Comparison of ENCODE assay signal across 10 mouse cellular contexts in genomic region chr5:135914156-135914555, GRCm38 (mm10). TPM values are rescaled to one million over a fixed set of nuclear protein-coding genes. Genes with fewer than 3 reads are reported as not detected.
A peak's percentile ranks its signal among the peaks of the same experiment; 100 is the strongest.
DNase-seq lines count a peak whose midpoint lies in the region; ATAC-seq and TF ChIP-seq lines count a peak whose summit lies in the region.
"Had no signal": no experiment of that assay in that cellular context is flagged by ENCODE, and none has a peak within 500 bp of the region (broad histone marks: within the 10 kb centered on the region; RNA-seq: fewer than 3 reads in every experiment).

No protein-coding gene starts in this region.

- H3K27ac ChIP-seq in layer of hippocampus, adult 2 months = peak overlapping the region; percentile 49
- H3K27ac ChIP-seq in midbrain, postnatal 0 days (ENCODE audit: low read depth, low read length) = no peak overlapping the region; the same call in 1 of the 2 replicates
- H3K27ac ChIP-seq in forebrain, embryonic 16.5 days (ENCODE audit: low read length) = no peak overlapping the region
- H3K27ac ChIP-seq in hindbrain, postnatal 0 days = no peak overlapping the region
- H3K27ac ChIP-seq: embryonic facial prominence, embryonic 15.5 days; limb, embryonic 10.5 days had no signal

- 91% methylated on average over 6 of the region's 6 CpGs for WGBS in midbrain, postnatal 0 days
- WGBS in forebrain, embryonic 16.5 days = 91% methylated on average over 6 of the region's 6 CpGs
- 78% methylated on average over 6 of the region's 6 CpGs for WGBS in hindbrain, postnatal 0 days

- DNase-seq in layer of hippocampus, adult 2 months (ENCODE audit: low spot score in 2 of 2) = no peak
- DNase-seq in layer of hippocampus, postnatal 14 days (ENCODE audit: low spot score in 2 of 2) = no peak
- DNase-seq in gastrocnemius, adult 18-20 months (ENCODE audit: low spot score) = peak; percentile 91
- peak; percentile 49 for DNase-seq in heart, postnatal 25 days (ENCODE audit: low spot score)
- no peak for DNase-seq in midbrain, postnatal 0 days (ENCODE audit: low spot score)
- DNase-seq in hindbrain, postnatal 0 days (ENCODE audit: low spot score) = no peak

- H3K9ac ChIP-seq in midbrain, postnatal 0 days (replicated peaks; ENCODE audit: low read length, poor library complexity, severe bottlenecking) = no peak overlapping the region
- H3K9ac ChIP-seq in forebrain, embryonic 16.5 days (replicated peaks; ENCODE audit: low read depth, low read length) = no peak overlapping the region
- no peak overlapping the region for H3K9ac ChIP-seq in hindbrain, postnatal 0 days (replicated peaks; ENCODE audit: low read length)
- H3K9ac ChIP-seq: embryonic facial prominence, embryonic 15.5 days had no signal

- peak; percentile 63 for ATAC-seq in monocyte, adult 5-6 weeks (replicated peaks; ENCODE audit: insufficient number of reproducible peaks, low FRiP score, low TSS enrichment, poor library complexity, severe bottlenecking)
- ATAC-seq in midbrain, postnatal 0 days (ENCODE audit: low FRiP score) = no peak
- ATAC-seq in forebrain, embryonic 16.5 days = no peak
- no peak for ATAC-seq in hindbrain, postnatal 0 days

- no peaks in the 10 kb centered on the region for H3K9me3 ChIP-seq in midbrain, postnatal 0 days (ENCODE audit: low read length)
- no peaks in the 10 kb centered on the region for H3K9me3 ChIP-seq in forebrain, embryonic 16.5 days (ENCODE audit: control insufficient read depth, low read length)
- no peaks in the 10 kb centered on the region for H3K9me3 ChIP-seq in hindbrain, postnatal 0 days (ENCODE audit: low read length)
- H3K9me3 ChIP-seq: embryonic facial prominence, embryonic 15.5 days; limb, embryonic 10.5 days had no signal

- H3K4me2 ChIP-seq in midbrain, postnatal 0 days (ENCODE audit: low read depth, low read length, poor library complexity, severe bottlenecking) = no peak overlapping the region
- no peak overlapping the region for H3K4me2 ChIP-seq in forebrain, embryonic 16.5 days (ENCODE audit: low read length)
- no peak overlapping the region for H3K4me2 ChIP-seq in hindbrain, postnatal 0 days (ENCODE audit: low read depth, low read length)
- H3K4me2 ChIP-seq: embryonic facial prominence, embryonic 15.5 days had no signal

- intact Hi-C loops in heart, postnatal 25 days (cut with DNase I) = no loop called here

- no peak overlapping the region for H3K4me3 ChIP-seq in layer of hippocampus, adult 2 months
- H3K4me3 ChIP-seq in midbrain, postnatal 0 days (ENCODE audit: low read depth, low read length) = no peak overlapping the region
- H3K4me3 ChIP-seq in forebrain, embryonic 16.5 days (replicated peaks; ENCODE audit: low read length) = no peak overlapping the region
- H3K4me3 ChIP-seq in hindbrain, postnatal 0 days (ENCODE audit: low read length) = no peak overlapping the region
- H3K4me3 ChIP-seq: embryonic facial prominence, embryonic 15.5 days; limb, embryonic 10.5 days had no signal

- TF ChIP-seq CTCF in layer of hippocampus, adult 2 months (conservative IDR thresholded peaks at IDR 0.05) = no peak
- no peak for TF ChIP-seq CTCF in midbrain, postnatal 0 days (IDR thresholded peaks at IDR 0.05)
- TF ChIP-seq CTCF in hindbrain, postnatal 0 days (IDR thresholded peaks at IDR 0.05; ENCODE audit: low read depth) = no peak

- no peaks in the 10 kb centered on the region for H3K27me3 ChIP-seq in midbrain, postnatal 0 days (ENCODE audit: insufficient read depth, low read length)
- no peaks in the 10 kb centered on the region for H3K27me3 ChIP-seq in forebrain, embryonic 16.5 days (replicated peaks; ENCODE audit: control insufficient read depth, insufficient read depth, low read length)
- no peaks in the 10 kb centered on the region for H3K27me3 ChIP-seq in hindbrain, postnatal 0 days (ENCODE audit: insufficient read depth, low read length)
- H3K27me3 ChIP-seq: embryonic facial prominence, embryonic 15.5 days had no signal

- no peaks in the 10 kb centered on the region for H3K4me1 ChIP-seq in midbrain, postnatal 0 days (ENCODE audit: insufficient read depth, low read length)
- H3K4me1 ChIP-seq in forebrain, embryonic 16.5 days (replicated peaks; ENCODE audit: control insufficient read depth, insufficient read depth, low read length) = no peaks in the 10 kb centered on the region; the same call in 1 of the 2 replicates
- no peaks in the 10 kb centered on the region for H3K4me1 ChIP-seq in hindbrain, postnatal 0 days (ENCODE audit: insufficient read depth, low read length)
- H3K4me1 ChIP-seq: limb, embryonic 10.5 days had no signal

- peaks cover 25% of the 10 kb centered on the region for H3K36me3 ChIP-seq in midbrain, postnatal 0 days (ENCODE audit: insufficient read depth, low read length)
- H3K36me3 ChIP-seq in forebrain, embryonic 16.5 days (ENCODE audit: control insufficient read depth, insufficient read depth) = peaks cover 28% of the 10 kb centered on the region
- peaks cover 30% of the 10 kb centered on the region for H3K36me3 ChIP-seq in hindbrain, postnatal 0 days (ENCODE audit: insufficient read depth, low read length)

RNA-seq across cellular contexts. Expression of gene Ywhag, which starts 20.3 kb away (rescaled TPM):
- total RNA-seq in layer of hippocampus, adult 2 months (2021) = 1,000 to 10,000 TPM; 1,218 to 1,292 TPM
- 1,000 to 10,000 TPM; 1,522 to 1,558 TPM for total RNA-seq in layer of hippocampus, postnatal 14 days (2021)
- 100 to 1,000 TPM; 288 to 326 TPM for total RNA-seq in gastrocnemius, adult 18-20 months (2021)
- total RNA-seq in heart, postnatal 25 days (2021) = 100 to 1,000 TPM; 285 to 296 TPM
- 86.4 to 119 TPM (median 100 TPM) in 3 replicates for total RNA-seq in monocyte, adult 5-6 weeks (2017)
- 357 and 411 TPM in 2 replicates for total RNA-seq in midbrain, postnatal 0 days (2014; rRNA removed)
- 906 and 919 TPM in 2 replicates for polyA plus RNA-seq in midbrain, postnatal 0 days (2015; fragmentation: Nextera tagmentation; extraction: Ambion mirVana)
- 870 and 902 TPM in 2 replicates for polyA plus RNA-seq in forebrain, embryonic 16.5 days (2015; fragmentation: Nextera tagmentation; extraction: Ambion mirVana)
- 334 and 336 TPM in 2 replicates for total RNA-seq in hindbrain, postnatal 0 days (2014; rRNA removed)
- polyA plus RNA-seq in hindbrain, postnatal 0 days (2015; fragmentation: Nextera tagmentation; extraction: Ambion mirVana) = 734 and 782 TPM in 2 replicates

RNA-seq across cellular contexts. Expression of gene Hspb1, which starts 26.4 kb away (rescaled TPM):
- total RNA-seq in layer of hippocampus, adult 2 months (2021) = 10 to 100 TPM; 15.4 to 16.8 TPM
- 10 to 100 TPM in 1 of 2 experiments, 1 to 10 TPM in 1; 7.1 to 10.5 TPM for total RNA-seq in layer of hippocampus, postnatal 14 days (2021)
- 100 to 1,000 TPM; 239 to 482 TPM for total RNA-seq in gastrocnemius, adult 18-20 months (2021)
- 100 to 1,000 TPM; 385 to 513 TPM for total RNA-seq in heart, postnatal 25 days (2021)
- total RNA-seq in monocyte, adult 5-6 weeks (2017) = 1.9 TPM in 1 of 3 replicates, not detected in the others
- 26.2 and 28.8 TPM in 2 replicates for total RNA-seq in midbrain, postnatal 0 days (2014; rRNA removed)
- polyA plus RNA-seq in midbrain, postnatal 0 days (2015; fragmentation: Nextera tagmentation; extraction: Ambion mirVana) = 19.2 and 19.3 TPM in 2 replicates
- polyA plus RNA-seq in forebrain, embryonic 16.5 days (2015; fragmentation: Nextera tagmentation; extraction: Ambion mirVana) = 7.3 and 9.6 TPM in 2 replicates
- total RNA-seq in hindbrain, postnatal 0 days (2014; rRNA removed) = 29.4 and 29.6 TPM in 2 replicates
- 28.0 and 30.0 TPM in 2 replicates for polyA plus RNA-seq in hindbrain, postnatal 0 days (2015; fragmentation: Nextera tagmentation; extraction: Ambion mirVana)

Comparison
In these comparisons a context has a peak if more than half of its experiments do, and no peak if none do; other contexts are left out.
1. DNase-seq: peak in gastrocnemius, adult 18-20 months (single experiment) and heart, postnatal 25 days (single experiment); none in layer of hippocampus, adult 2 months (0 of 2), layer of hippocampus, postnatal 14 days (0 of 2), midbrain, postnatal 0 days (single experiment) and hindbrain, postnatal 0 days (single experiment).